In the genomic region with DNA sequence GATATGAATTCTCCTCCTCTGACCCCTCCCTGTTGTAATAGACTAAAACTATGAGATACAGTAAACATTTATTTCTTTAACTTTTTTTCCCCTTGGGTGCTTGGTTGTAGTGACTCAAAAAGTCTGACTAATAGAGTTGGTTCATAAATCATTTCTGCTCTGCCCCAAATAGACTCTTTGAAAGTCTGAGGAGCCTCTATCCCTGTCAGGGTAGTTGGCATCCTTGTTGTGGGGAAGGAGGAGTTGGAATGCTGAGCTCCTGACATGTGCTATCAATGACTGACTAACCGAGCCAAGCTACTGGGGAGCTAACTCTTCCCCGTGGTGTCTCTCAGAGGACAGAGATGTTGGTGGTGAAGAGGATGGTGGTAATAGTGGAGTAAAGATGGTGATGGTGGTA, we compare ENCODE assay signal across 16 mouse cellular contexts.
"Had no signal": no experiment of that assay in that cellular context is flagged by ENCODE, and none has a peak within 500 bp of the region (broad histone marks: within the 10 kb centered on the region; RNA-seq: fewer than 3 reads in every experiment).

No protein-coding gene starts in this region.

- DNase-seq: cerebellum, adult 9-10 months; cerebellum, adult 9-11 months; cerebellum, postnatal 10 days; cerebellum, postnatal 14 days; cerebellum, postnatal 25 days; cerebellum, postnatal 36 days; embryo, embryonic 11 days; forebrain, postnatal 0 days; gastrocnemius, adult 2 months; gastrocnemius, postnatal 10 days; gastrocnemius, postnatal 14 days; gastrocnemius, postnatal 25 days; gastrocnemius, postnatal 36 days; heart, adult 11 months; heart, adult 18-20 months; heart, adult 2 months had no signal
